Comparison of ENCODE assay signal across 10 mouse cellular contexts in genomic region chr17:56259301-56260037, GRCm38 (mm10). TPM values are rescaled to one million over a fixed set of nuclear protein-coding genes. Genes with fewer than 3 reads are reported as not detected.
A peak's percentile ranks its signal among the peaks of the same experiment; 100 is the strongest.
DNase-seq lines count a peak whose midpoint lies in the region; ATAC-seq and TF ChIP-seq lines count a peak whose summit lies in the region.
"Had no signal": no experiment of that assay in that cellular context is flagged by ENCODE, and none has a peak within 500 bp of the region (broad histone marks: within the 10 kb centered on the region; RNA-seq: fewer than 3 reads in every experiment).

No protein-coding gene starts in this region.

- H3K4me2 ChIP-seq in hindbrain, embryonic 12.5 days (replicated peaks): 0 out of 2 replicates have a peak overlapping the region, but pooled peaks have one; percentile 1
- H3K4me2 ChIP-seq in hindbrain, postnatal 0 days (ENCODE audit: low read depth, low read length): no peak overlapping the region
- H3K4me2 ChIP-seq in CH12.LX (ENCODE audit: insufficient read depth, low read depth, poor library complexity, severe bottlenecking): peak overlapping the region; percentile 95
- peak overlapping the region; percentile 98 for H3K4me2 ChIP-seq in liver, embryonic 11.5 days

- peaks cover 47% of the 10 kb centered on the region for H3K36me3 ChIP-seq in hindbrain, embryonic 12.5 days
- peaks cover 24% of the 10 kb centered on the region for H3K36me3 ChIP-seq in hindbrain, postnatal 0 days (ENCODE audit: insufficient read depth, low read length)
- peaks cover 31 to 49% of the 10 kb centered on the region in 2 experiments for H3K36me3 ChIP-seq in CH12.LX (replicated peaks in 1 of 2; ENCODE audit: control insufficient read depth in 1 of 2, insufficient read depth in 1 of 2, low read length in 1 of 2)
- H3K36me3 ChIP-seq in liver, embryonic 11.5 days (ENCODE audit: control insufficient read depth, insufficient read depth, low read length): peaks cover 27% of the 10 kb centered on the region

- no peak for TF ChIP-seq POLR2A in CH12.LX (IDR thresholded peaks at IDR 0.05; ENCODE audit: low read depth, low read length)
- TF ChIP-seq POLR2A in bone marrow macrophage, adult 2 months (IDR thresholded peaks at IDR 0.05; ENCODE audit: borderline replicate concordance, low read depth, low read length): no peak

- H3K9ac ChIP-seq in hindbrain, embryonic 12.5 days: no peak overlapping the region
- H3K9ac ChIP-seq in hindbrain, postnatal 0 days (replicated peaks; ENCODE audit: low read length): no peak overlapping the region
- peak overlapping the region; percentile 82 for H3K9ac ChIP-seq in CH12.LX (ENCODE audit: insufficient read depth, low read depth)
- H3K9ac ChIP-seq in liver, embryonic 11.5 days (ENCODE audit: low read depth, low read length): peak overlapping the region; percentile 14; the same call in 1 of the 2 replicates

- no peak for TF ChIP-seq RAD21 in CH12.LX (IDR thresholded peaks at IDR 0.05; ENCODE audit: low read depth, low read length)

- H3K27ac ChIP-seq in hindbrain, embryonic 12.5 days: no peak overlapping the region
- no peak overlapping the region for H3K27ac ChIP-seq in hindbrain, postnatal 0 days
- H3K27ac ChIP-seq in CH12.LX (ENCODE audit: insufficient read depth, low read depth): peak overlapping the region; percentile 77
- peak overlapping the region; percentile 38 for H3K27ac ChIP-seq in bone marrow macrophage, adult 2 months (ENCODE audit: insufficient read depth, low read depth, low read length)
- H3K27ac ChIP-seq in liver, embryonic 11.5 days (ENCODE audit: low read depth, low read length): no peak overlapping the region

- DNase-seq in hindbrain, postnatal 0 days (ENCODE audit: low spot score): no peak
- peak; percentile 61 for DNase-seq in CH12.LX (ENCODE audit: extremely low read depth)
- no peak for DNase-seq in liver, embryonic 11.5 days (ENCODE audit: low spot score)
- no peak for DNase-seq in left cerebral cortex, adult 8-10 months (ENCODE audit: low spot score in 2 of 2)
- no peak for DNase-seq in retina, embryonic 14.5 days (ENCODE audit: low spot score)
- DNase-seq: embryo, embryonic 11 days; right cerebral cortex, postnatal 4 days; thymus, postnatal 4 days had no signal

- H3K27me3 ChIP-seq in hindbrain, embryonic 12.5 days: 0 out of 2 replicates have a peak, but pooled peaks cover 3% of the 10 kb centered on the region
- no peaks in the 10 kb centered on the region for H3K27me3 ChIP-seq in hindbrain, postnatal 0 days (ENCODE audit: insufficient read depth, low read length)
- no peaks in the 10 kb centered on the region for H3K27me3 ChIP-seq in CH12.LX (replicated peaks)
- H3K27me3 ChIP-seq in liver, embryonic 11.5 days (replicated peaks; ENCODE audit: control insufficient read depth, insufficient read depth, low read length): no peaks in the 10 kb centered on the region

- no peak overlapping the region for H3K4me3 ChIP-seq in hindbrain, embryonic 12.5 days
- H3K4me3 ChIP-seq in hindbrain, postnatal 0 days (ENCODE audit: low read length): no peak overlapping the region
- peak overlapping the region; percentile 24 to 98 (median 54) for H3K4me3 ChIP-seq in CH12.LX (replicated peaks in 1 of 3; ENCODE audit: low read depth in 2 of 3, low read length in 2 of 3, poor library complexity in 1 of 3)
- H3K4me3 ChIP-seq in bone marrow macrophage, adult 2 months (ENCODE audit: insufficient read depth, low read length): peak overlapping the region; percentile 79
- H3K4me3 ChIP-seq in liver, embryonic 11.5 days (ENCODE audit: low read depth, low read length): peak overlapping the region; percentile 10; the same call in 1 of the 2 replicates

- no peaks in the 10 kb centered on the region for H3K9me3 ChIP-seq in hindbrain, embryonic 12.5 days (replicated peaks)
- H3K9me3 ChIP-seq in hindbrain, postnatal 0 days (ENCODE audit: low read length): no peaks in the 10 kb centered on the region
- no peaks in the 10 kb centered on the region for H3K9me3 ChIP-seq in CH12.LX (replicated peaks; ENCODE audit: low read length)
- H3K9me3 ChIP-seq in liver, embryonic 11.5 days (ENCODE audit: control insufficient read depth, low read length): no peaks in the 10 kb centered on the region

- peaks cover 46% of the 10 kb centered on the region for H3K4me1 ChIP-seq in hindbrain, embryonic 12.5 days
- H3K4me1 ChIP-seq in hindbrain, postnatal 0 days (ENCODE audit: insufficient read depth, low read length): no peaks in the 10 kb centered on the region
- H3K4me1 ChIP-seq in CH12.LX (ENCODE audit: control insufficient read depth in 1 of 2, insufficient read depth in 2 of 2): peaks cover 17 to 51% of the 10 kb centered on the region in 2 experiments
- peaks cover 37% of the 10 kb centered on the region for H3K4me1 ChIP-seq in bone marrow macrophage, adult 2 months (ENCODE audit: control insufficient read depth, insufficient read depth, low read length)
- H3K4me1 ChIP-seq in liver, embryonic 11.5 days (replicated peaks; ENCODE audit: control insufficient read depth, insufficient read depth, low read length): peaks cover 33% of the 10 kb centered on the region

- WGBS in hindbrain, embryonic 12.5 days: 90% methylated on average over 10 of the region's 10 CpGs
- WGBS in hindbrain, postnatal 0 days: 89% methylated on average over 10 of the region's 10 CpGs
- WGBS in liver, embryonic 11.5 days: 91% methylated on average over 10 of the region's 10 CpGs

- no peak for TF ChIP-seq CTCF in hindbrain, postnatal 0 days (IDR thresholded peaks at IDR 0.05; ENCODE audit: low read depth)
- no peak for TF ChIP-seq CTCF in CH12.LX (conservative IDR thresholded peaks at IDR 0.05 in 1 of 2, IDR thresholded peaks at IDR 0.05 in 1 of 2; ENCODE audit: low read depth in 2 of 2, low read length in 2 of 2)
- TF ChIP-seq CTCF in bone marrow macrophage, adult 2 months (IDR thresholded peaks at IDR 0.05; ENCODE audit: low read depth, low read length): no peak

- ATAC-seq in hindbrain, embryonic 12.5 days (ENCODE audit: low FRiP score): no peak
- no peak for ATAC-seq in hindbrain, postnatal 0 days
- ATAC-seq in liver, embryonic 11.5 days (replicated peaks; ENCODE audit: low FRiP score): no peak

- H3K79me2 ChIP-seq in CH12.LX (replicated peaks; ENCODE audit: control insufficient read depth, extremely low read depth, insufficient read depth, poor library complexity, severe bottlenecking): peaks cover 61% of the 10 kb centered on the region

- no peak for TF ChIP-seq EP300 in CH12.LX (IDR thresholded peaks at IDR 0.05; ENCODE audit: low read length)

- dilution Hi-C loops in CH12.LX (cut with MboI; ENCODE audit: extremely low pct_ligation_motif_present, extremely low pct_unique_long_range_greater_than_20kb, low sequenced_read_pairs): no loop called here

- in situ Hi-C loops in CH12.LX (cut with MboI; ENCODE audit: low pct_ligation_motif_present, low pct_unique_long_range_greater_than_20kb, low sequenced_read_pairs): loop anchor here (5.0 kb wide), 2 partner anchors 57 to 127 kb away; no protein-coding TSS in a partner anchor

RNA-seq across cellular contexts. Expression of gene Fem1a, which starts 2.9 kb away (rescaled TPM):
- 19.5 and 19.8 TPM in 2 replicates for polyA plus RNA-seq in hindbrain, embryonic 12.5 days (2016; fragmentation: Nextera tagmentation; extraction: Ambion mirVana)
- total RNA-seq in hindbrain, postnatal 0 days (2014; rRNA removed): 47.0 and 49.2 TPM in 2 replicates
- polyA plus RNA-seq in hindbrain, postnatal 0 days (2015; fragmentation: Nextera tagmentation; extraction: Ambion mirVana): 15.1 and 15.7 TPM in 2 replicates
- total RNA-seq in CH12.LX (2012; rRNA removed) (26.0 and 28.0 TPM in 2 replicates), CH12.LX (2014; rRNA removed) (14.9 and 17.5 TPM in 2 replicates)
- 14.7 and 16.6 TPM in 2 replicates for polyA plus RNA-seq in CH12.LX (2012; ENCODE audit: insufficient read length, low read depth)
- polyA plus RNA-seq in bone marrow macrophage, adult 2 months (2012; ENCODE audit: insufficient read depth, insufficient read length, missing spikeins): 8.8 and 10.3 TPM in 2 replicates
- polyA plus RNA-seq in liver, embryonic 11.5 days (2014; fragmentation: Nextera tagmentation; extraction: Ambion mirVana): 14.0 and 15.0 TPM in 2 replicates
- 10 to 100 TPM; 33.1 to 34.5 (median 33.8) TPM for total RNA-seq in left cerebral cortex, adult 8-10 months (2022)

RNA-seq across cellular contexts. Expression of gene Ticam1, which starts 17.1 kb away (rescaled TPM):
- polyA plus RNA-seq in hindbrain, embryonic 12.5 days (2016; fragmentation: Nextera tagmentation; extraction: Ambion mirVana): 2.3 and 2.5 TPM in 2 replicates
- 3.1 and 3.4 TPM in 2 replicates for total RNA-seq in hindbrain, postnatal 0 days (2014; rRNA removed)
- 1.2 and 1.3 TPM in 2 replicates for polyA plus RNA-seq in hindbrain, postnatal 0 days (2015; fragmentation: Nextera tagmentation; extraction: Ambion mirVana)
- total RNA-seq in CH12.LX (2012; rRNA removed) (15.9 and 17.6 TPM in 2 replicates), CH12.LX (2014; rRNA removed) (4.5 and 6.4 TPM in 2 replicates)
- polyA plus RNA-seq in CH12.LX (2012; ENCODE audit: insufficient read length, low read depth): 14.6 and 18.6 TPM in 2 replicates
- polyA plus RNA-seq in bone marrow macrophage, adult 2 months (2012; ENCODE audit: insufficient read depth, insufficient read length, missing spikeins): 13.5 and 17.6 TPM in 2 replicates
- polyA plus RNA-seq in liver, embryonic 11.5 days (2014; fragmentation: Nextera tagmentation; extraction: Ambion mirVana): 5.8 and 6.2 TPM in 2 replicates
- 1 to 10 TPM; 5.7 to 8.4 (median 6.5) TPM for total RNA-seq in left cerebral cortex, adult 8-10 months (2022)

RNA-seq across cellular contexts. Expression of gene Plin3, which starts 33.2 kb away (rescaled TPM):
- polyA plus RNA-seq in hindbrain, embryonic 12.5 days (2016; fragmentation: Nextera tagmentation; extraction: Ambion mirVana): 37.1 and 37.2 TPM in 2 replicates
- total RNA-seq in hindbrain, postnatal 0 days (2014; rRNA removed): 12.4 and 13.9 TPM in 2 replicates
- polyA plus RNA-seq in hindbrain, postnatal 0 days (2015; fragmentation: Nextera tagmentation; extraction: Ambion mirVana): 16.0 and 17.0 TPM in 2 replicates
- total RNA-seq in CH12.LX (2012; rRNA removed): 18.8 and 23.3 TPM in 2 replicates
- total RNA-seq in CH12.LX (2014; rRNA removed): 17.0 and 17.3 TPM in 2 replicates
- polyA plus RNA-seq in CH12.LX (2012; ENCODE audit: insufficient read length, low read depth): 17.9 and 18.5 TPM in 2 replicates
- polyA plus RNA-seq in bone marrow macrophage, adult 2 months (2012; ENCODE audit: insufficient read depth, insufficient read length, missing spikeins): 40.4 and 44.1 TPM in 2 replicates
- polyA plus RNA-seq in liver, embryonic 11.5 days (2014; fragmentation: Nextera tagmentation; extraction: Ambion mirVana): 48.4 and 53.7 TPM in 2 replicates
- total RNA-seq in left cerebral cortex, adult 8-10 months (2022): 10 to 100 TPM; 14.6 to 18.2 (median 15.4) TPM

RNA-seq across cellular contexts. Expression of gene Arrdc5, which starts 40.6 kb away (rescaled TPM):
- polyA plus RNA-seq in hindbrain, embryonic 12.5 days (2016; fragmentation: Nextera tagmentation; extraction: Ambion mirVana): not detected in 2 replicates
- total RNA-seq in hindbrain, postnatal 0 days (2014; rRNA removed): not detected in 2 replicates
- not detected in 2 replicates for polyA plus RNA-seq in hindbrain, postnatal 0 days (2015; fragmentation: Nextera tagmentation; extraction: Ambion mirVana)
- total RNA-seq in CH12.LX (2012; rRNA removed) (not detected in 2 replicates), CH12.LX (2014; rRNA removed) (not detected in 2 replicates)
- polyA plus RNA-seq in CH12.LX (2012; ENCODE audit: insufficient read length, low read depth): 0.23 TPM in 1 of 2 replicates, not detected in the other
- polyA plus RNA-seq in bone marrow macrophage, adult 2 months (2012; ENCODE audit: insufficient read depth, insufficient read length, missing spikeins): not detected in 2 replicates
- not detected in 2 replicates for polyA plus RNA-seq in liver, embryonic 11.5 days (2014; fragmentation: Nextera tagmentation; extraction: Ambion mirVana)
- not detected for total RNA-seq in left cerebral cortex, adult 8-10 months (2022)

RNA-seq across cellular contexts. Expression of gene Dpp9, which starts 40.8 kb away (rescaled TPM):
- polyA plus RNA-seq in hindbrain, embryonic 12.5 days (2016; fragmentation: Nextera tagmentation; extraction: Ambion mirVana): 38.7 and 39.2 TPM in 2 replicates
- total RNA-seq in hindbrain, postnatal 0 days (2014; rRNA removed): 30.3 and 31.3 TPM in 2 replicates
- 18.9 and 19.0 TPM in 2 replicates for polyA plus RNA-seq in hindbrain, postnatal 0 days (2015; fragmentation: Nextera tagmentation; extraction: Ambion mirVana)
- total RNA-seq in CH12.LX (2012; rRNA removed) (23.0 and 23.5 TPM in 2 replicates), CH12.LX (2014; rRNA removed) (13.5 and 13.8 TPM in 2 replicates)
- polyA plus RNA-seq in CH12.LX (2012; ENCODE audit: insufficient read length, low read depth): 34.9 and 37.9 TPM in 2 replicates
- polyA plus RNA-seq in bone marrow macrophage, adult 2 months (2012; ENCODE audit: insufficient read depth, insufficient read length, missing spikeins): 22.2 and 25.0 TPM in 2 replicates
- polyA plus RNA-seq in liver, embryonic 11.5 days (2014; fragmentation: Nextera tagmentation; extraction: Ambion mirVana): 38.8 and 39.6 TPM in 2 replicates
- 10 to 100 TPM; 56.1 to 61.3 (median 59.8) TPM for total RNA-seq in left cerebral cortex, adult 8-10 months (2022)

Comparison
In these comparisons a context has a peak if more than half of its experiments do, and no peak if none do; other contexts are left out.
1. H3K27ac ChIP-seq: peak in CH12.LX (single experiment) and bone marrow macrophage, adult 2 months (single experiment); none in hindbrain, embryonic 12.5 days (single experiment), hindbrain, postnatal 0 days (single experiment) and liver, embryonic 11.5 days (single experiment).
2. H3K4me3 ChIP-seq: peak in CH12.LX (3 of 3), bone marrow macrophage, adult 2 months (single experiment) and liver, embryonic 11.5 days (single experiment); none in hindbrain, embryonic 12.5 days (single experiment) and hindbrain, postnatal 0 days (single experiment).
3. H3K9ac ChIP-seq: peak in CH12.LX (single experiment) and liver, embryonic 11.5 days (single experiment); none in hindbrain, embryonic 12.5 days (single experiment) and hindbrain, postnatal 0 days (single experiment).